Mouse (Mus musculus): Measurements from ENCODE around the gene Pex3. TPM values are rescaled to one million over a fixed set of nuclear protein-coding genes. Genes with fewer than 3 reads are reported as not detected.

The Pex3 gene
- total RNA-seq (2021) = 10 to 100 TPM; 35.8 to 44.4 TPM
- long read RNA-seq, experiment 1, transcript Pex3-201 (12 exons, 2,129 nt) = major isoform, 22 of 31 reads
- long read RNA-seq, experiment 1, partial matches to known transcripts = 5 of 31 reads
- long read RNA-seq, experiment 1, other reads (novel, unspliced or antisense) = 2 of 31 reads
- long read RNA-seq, experiment 2, transcript Pex3-201 (12 exons, 2,129 nt) = major isoform, 34 of 43 reads
- long read RNA-seq, experiment 2, partial matches to known transcripts = 6 of 43 reads
- long read RNA-seq, experiment 2, other reads (novel, unspliced or antisense) = 1 of 43 reads

DNA sequence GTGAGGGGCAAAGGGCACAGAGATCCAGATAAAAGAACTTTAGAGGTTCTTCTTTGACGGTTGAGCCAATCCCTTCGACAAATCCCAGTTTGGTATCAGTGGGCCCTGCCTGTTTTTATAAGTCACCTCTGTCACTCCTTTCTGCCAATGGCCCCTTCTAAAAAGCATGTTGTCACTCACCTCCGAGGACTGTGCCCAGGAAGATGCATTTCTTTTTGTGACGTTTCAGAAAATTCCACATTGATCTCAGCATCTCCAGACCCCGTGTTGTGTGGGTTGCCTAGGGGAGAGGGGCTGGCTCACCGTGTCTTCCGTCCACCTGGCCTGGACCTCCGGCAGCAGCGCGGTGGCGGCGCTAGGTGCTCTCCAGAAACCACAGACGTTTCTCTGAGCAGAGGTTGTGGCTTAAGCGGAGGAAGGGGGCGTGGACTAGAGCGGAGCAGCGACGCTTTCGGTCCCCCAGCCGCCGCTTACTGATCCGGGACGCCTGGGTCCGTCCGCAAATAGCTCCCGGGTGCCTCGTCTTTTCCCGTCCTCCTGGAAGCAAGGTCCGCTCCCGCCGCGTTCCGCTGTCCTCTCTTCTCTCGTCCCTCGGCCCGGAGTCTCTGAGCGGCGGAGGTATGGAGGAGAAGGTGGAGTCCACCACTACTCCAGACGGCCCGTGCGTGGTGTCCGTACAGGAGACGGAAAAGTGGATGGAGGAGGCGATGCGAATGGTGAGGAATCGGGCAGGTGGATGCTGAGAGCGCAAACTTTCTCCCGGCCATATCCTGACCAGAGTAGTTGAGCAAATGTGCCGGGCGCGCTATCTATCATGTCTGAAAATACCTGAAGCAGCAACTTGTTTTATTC is at the start of gene Pex3, which contains the start of gene Adat2:
TSS of gene Pex3 (minus strand) at position 497 of the 852 bp plus-strand sequence.
TSS of gene Adat2 (plus strand) at position 249 of the 852 bp plus-strand sequence.
- DNase-seq (ENCODE audit: low spot score in 2 of 2) = peak; percentile 78 to 86

DNA sequence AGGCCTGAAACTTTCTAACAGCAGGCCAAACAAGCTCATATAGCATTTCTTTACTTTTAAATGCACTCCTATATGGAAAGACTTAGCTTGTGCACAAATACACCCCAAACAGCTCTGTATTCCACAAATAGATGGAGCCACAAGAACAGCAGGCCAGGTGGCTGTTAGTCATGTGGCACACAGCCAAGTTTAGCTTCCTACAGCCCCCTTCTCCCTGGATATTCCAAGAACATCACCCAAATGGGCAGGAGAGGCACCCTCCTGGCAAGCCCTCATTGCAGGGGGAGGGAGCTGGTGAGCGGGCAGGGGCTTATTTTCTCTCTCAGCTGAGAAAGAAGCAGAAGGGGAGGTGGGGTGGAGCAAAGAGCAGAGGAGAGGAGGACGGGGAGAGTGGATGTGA is 48.0 kb upstream of the Pex3 start:
- DNase-seq (ENCODE audit: low spot score in 2 of 2) = no peak

DNA sequence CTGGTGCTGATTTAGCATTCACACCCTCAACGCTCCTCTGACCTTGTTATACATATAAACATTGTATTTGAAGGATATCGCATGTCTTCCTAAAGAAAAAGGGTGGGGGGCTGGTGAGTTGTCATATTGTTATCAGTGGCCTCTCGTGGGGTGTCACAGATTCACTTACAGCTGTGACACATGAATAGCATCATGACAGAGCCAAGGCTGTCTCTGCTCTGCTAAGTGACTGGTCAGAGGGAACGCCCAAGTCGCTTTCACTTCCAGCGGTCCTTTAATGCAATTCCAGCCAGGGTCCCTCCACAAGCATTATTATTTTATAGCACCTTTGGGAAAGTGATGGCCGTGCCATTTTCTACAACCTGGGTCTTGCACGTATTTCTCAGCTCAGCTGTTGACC is 44.5 kb upstream of the Pex3 start:
- DNase-seq (ENCODE audit: low spot score in 2 of 2) = no peak

DNA sequence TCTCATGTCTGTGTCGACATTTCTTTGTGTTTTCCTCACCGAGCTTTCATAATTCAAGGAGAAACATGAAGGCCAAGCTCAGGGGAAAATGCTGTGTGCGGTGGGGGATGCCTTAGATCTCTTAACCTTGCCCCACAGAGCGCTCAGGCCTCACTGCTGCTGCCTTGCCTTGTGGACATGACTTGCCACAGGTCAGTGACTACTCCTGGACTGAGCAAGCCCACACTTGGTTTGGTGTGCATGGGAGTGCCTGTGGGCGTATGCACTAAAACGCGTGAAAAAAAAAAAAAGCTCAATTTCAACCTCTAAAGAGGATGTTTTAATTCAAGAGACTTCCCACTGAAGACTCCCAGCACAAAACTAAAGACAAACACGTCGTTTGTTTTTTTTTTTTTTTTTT is 43.9 kb upstream of the Pex3 start:
- DNase-seq (ENCODE audit: low spot score in 2 of 2) = no peak

DNA sequence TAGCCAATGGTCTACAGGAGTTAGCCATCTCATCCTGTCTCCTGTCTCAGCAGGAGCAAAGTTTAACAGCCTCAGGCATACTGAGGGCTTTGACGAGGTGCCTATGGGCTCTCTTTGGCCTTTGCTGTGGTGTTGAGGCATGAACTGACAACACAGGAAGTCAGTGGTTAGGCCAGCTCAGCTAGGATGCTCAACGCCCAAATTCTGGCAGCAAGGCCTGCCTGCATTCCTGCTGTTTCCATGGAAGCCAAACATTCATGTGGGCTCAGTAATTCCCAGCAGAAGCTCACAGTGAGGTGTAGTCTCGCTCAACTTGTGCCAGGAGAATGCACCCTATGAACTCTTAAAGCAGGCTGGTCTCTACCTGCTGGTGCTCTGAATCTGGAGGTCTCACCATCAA is 43.1 kb upstream of the Pex3 start:
- no peak for DNase-seq (ENCODE audit: low spot score in 2 of 2)

DNA sequence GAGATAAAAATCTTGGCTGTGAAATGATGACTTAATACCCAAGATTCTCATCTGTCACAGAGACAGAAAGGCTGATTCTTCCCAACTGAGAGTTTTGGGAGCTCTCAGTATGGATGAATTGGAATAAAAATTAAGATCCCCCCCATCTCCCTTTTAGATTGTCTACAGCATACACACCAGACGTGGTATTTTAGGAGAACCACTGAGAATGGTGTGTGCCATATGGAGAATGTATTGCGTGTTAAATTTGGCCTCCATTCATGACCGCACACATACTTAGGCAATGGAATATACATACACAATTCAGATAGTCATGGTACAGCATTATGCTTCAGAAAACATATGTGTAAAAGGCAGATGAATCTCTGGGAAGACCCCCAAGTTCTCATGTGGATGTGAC is 40.6 kb upstream of the Pex3 start:
- no peak for DNase-seq (ENCODE audit: low spot score in 2 of 2)

DNA sequence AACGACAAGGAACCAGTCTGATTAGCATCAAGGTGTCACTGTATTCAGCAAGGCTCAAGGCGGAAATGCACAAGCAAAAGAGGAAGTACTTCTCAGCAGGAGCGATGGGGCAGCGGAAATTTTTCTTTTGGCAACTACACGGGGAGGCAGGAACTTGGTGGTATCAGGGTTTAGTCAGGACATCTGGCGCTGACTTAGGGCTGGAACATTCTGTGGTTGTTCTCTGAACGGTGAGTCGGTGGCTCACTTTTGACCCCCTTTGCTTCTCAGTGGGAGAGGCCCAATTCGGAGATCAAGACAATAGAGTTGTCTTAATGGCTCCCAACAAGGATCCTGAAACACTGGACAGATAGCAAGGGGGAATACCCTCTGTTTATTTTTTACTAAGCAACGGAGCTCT is 39.3 kb upstream of the Pex3 start:
- no peak for DNase-seq (ENCODE audit: low spot score in 2 of 2)

DNA sequence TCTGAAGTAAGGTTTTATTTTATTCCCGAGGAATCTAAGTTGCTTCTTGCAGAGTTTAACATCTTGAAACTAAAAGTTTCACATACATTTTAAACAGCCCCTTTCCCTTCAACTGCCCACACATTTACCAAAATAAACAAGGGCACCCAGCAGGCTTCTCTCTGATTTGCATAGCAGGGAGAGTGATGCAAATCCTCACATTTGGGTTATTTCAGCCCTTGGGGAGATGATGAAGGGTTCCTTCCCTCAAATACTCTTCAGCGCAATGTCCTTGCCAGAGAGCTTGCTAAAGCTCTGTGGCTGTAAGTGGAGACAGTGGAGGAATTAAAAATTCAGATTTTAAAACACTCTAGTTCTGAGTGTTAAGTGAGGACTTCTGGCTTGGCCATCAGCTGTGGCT is 35.0 kb upstream of the Pex3 start:
- no peak for DNase-seq (ENCODE audit: low spot score in 2 of 2)

DNA sequence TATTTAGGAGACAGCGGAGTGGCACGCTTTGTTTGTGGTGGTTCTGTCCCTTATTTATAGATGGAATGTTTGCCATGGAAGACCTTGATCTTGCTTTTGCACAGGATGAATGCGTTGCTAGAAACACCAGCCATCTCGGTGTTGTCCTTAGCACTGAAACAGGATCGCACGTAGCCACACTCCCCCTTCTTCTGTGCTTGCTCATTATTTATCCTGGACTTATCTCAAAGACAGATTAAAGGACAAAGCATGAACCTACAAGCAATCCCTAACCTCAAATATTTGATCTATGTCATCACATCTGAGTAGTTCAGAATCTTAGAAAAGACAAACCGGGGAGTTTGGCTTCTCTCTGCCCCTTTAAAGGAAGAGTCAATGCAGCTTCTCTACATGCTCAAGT is 24.2 kb upstream of the Pex3 start:
- no peak for DNase-seq (ENCODE audit: low spot score in 2 of 2)

DNA sequence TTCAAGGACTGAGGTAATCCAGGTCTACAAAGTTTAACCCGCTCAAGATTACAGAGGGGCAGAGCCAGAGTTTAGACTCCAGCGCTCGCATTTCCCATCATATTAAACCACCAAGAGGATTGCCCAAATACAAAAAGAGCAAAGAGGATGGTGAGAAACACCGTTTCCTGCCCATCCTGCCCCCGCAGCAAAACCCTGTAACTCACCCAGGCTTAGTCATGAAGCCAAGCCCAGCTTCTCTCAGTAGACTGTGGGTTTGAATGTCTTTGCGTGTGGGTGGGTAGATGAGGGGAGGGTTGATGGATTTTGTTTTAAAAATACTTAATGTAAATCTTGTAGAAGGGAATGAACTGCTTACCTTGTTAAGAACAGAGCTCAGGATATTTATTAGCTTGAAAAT is 19.5 kb upstream of the Pex3 start:
- no peak for DNase-seq (ENCODE audit: low spot score in 2 of 2)

DNA sequence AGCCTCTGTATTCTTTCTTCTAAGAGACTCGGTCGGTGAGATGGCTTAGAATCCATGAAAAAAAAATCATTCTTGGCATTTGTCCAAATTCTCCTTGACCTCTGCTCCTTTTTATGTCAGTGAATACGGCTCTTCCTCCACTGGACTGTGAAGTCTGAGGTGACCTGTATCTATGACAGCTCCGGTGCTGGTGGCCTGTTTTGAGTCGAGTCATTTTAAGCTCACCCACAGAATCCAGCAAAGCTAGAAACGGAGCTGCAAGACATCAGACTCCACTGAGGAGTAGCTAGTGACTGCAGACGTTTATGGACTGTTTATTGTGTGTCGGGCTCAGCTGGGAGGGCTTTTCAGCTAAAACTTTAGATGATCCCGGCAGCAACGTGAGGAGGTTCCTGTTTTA is 19.1 kb upstream of the Pex3 start:
- DNase-seq (ENCODE audit: low spot score in 2 of 2) = no peak

DNA sequence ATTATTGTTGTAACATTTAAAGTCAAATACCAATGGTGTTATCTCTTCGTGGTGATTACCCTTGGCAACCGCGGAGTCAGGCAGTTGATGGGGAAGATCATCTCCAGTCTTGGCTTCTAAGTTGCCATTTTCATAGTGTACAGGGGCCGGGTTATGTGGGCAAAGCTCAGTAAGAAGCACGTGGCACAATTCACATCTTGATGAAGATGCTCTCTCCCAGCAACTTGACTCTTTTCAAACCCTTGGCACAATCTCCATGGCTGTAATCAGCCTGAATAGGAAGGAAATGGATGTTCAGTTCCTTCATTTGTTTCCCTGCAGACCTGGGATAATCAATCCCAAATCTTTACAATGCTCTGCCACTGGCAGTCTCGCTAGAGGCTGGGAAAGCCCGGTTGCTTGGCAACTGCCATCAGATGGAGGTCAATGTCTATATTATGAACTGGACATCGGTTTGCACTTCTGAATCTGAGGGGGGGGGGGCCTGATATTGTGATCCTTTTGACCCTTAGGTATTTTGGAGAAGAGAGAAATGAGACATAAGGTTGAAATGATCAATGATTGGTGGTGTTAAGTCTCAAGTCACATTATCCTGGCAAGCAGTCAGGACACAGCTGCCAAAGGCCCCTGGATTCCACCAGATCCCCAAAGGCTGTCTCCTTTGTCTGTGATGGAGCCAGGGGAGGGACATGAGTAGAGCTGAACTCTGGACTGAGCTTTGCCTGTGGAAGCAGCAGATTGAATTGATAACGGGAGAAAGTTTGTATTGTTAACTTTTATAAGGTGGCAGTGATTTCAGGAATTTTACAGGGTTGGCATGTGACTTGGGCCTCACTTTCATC is 18.0 kb upstream of the Pex3 start:
- DNase-seq (ENCODE audit: low spot score in 2 of 2) = no peak

DNA sequence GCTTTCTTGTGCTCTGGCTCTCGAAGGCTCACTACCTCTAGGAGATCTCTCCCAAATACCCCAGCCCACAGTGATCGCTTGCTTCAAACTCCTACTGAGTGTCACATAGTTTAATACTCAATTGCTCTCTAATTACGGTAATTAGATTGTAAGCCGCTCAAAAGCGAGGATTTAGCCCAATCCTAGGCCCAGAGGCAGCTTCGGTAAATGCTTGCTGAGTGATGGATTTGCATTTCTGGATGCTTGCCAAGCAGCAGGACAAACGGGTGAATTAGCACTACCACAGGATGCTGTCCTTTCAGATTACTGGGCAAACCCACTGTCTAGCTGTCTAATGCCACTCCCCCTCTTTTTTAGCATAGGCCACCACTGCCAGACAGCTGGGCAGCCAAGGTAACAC is 16.9 kb upstream of the Pex3 start:
- no peak for DNase-seq (ENCODE audit: low spot score in 2 of 2)

DNA sequence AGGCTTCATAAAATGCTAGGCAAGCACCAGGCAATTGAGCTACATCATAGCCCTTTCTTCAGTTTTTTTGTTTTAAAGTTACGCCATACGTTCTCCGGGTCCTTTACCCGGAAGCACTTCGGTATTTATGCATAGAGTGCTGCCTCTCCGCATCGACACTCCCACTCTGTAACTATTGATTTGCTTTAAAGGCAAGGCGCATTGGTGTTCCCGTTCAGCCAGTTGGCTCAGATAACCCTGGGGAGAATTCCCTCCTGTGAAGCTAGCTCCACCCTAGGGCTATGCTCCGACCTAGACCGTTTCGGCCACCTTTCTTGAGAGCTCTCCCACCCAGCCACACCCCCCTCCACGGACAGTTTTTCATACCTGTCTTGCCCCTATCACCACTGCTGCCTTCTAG is 13.5 kb upstream of the Pex3 start:
- no peak for DNase-seq (ENCODE audit: low spot score in 2 of 2)

DNA sequence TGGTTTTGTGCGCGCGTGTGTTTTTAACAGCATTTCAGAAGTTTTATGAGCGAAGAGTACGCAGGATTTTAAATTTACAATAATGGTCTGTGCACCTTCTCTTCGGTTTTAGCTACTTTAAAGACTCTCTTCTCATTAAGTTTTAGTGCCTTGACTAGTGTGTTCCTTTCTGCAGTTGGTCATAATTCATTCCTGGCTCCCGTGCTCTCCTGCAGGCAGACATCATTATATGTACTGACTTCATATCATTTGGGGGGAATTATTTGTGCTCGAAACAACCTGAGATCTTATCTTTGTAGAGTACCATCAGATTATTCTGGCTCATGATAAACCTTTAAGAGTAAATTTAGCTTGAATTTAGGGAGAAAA is 12.1 kb upstream of the Pex3 start:
- DNase-seq (ENCODE audit: low spot score in 2 of 2) = no peak

DNA sequence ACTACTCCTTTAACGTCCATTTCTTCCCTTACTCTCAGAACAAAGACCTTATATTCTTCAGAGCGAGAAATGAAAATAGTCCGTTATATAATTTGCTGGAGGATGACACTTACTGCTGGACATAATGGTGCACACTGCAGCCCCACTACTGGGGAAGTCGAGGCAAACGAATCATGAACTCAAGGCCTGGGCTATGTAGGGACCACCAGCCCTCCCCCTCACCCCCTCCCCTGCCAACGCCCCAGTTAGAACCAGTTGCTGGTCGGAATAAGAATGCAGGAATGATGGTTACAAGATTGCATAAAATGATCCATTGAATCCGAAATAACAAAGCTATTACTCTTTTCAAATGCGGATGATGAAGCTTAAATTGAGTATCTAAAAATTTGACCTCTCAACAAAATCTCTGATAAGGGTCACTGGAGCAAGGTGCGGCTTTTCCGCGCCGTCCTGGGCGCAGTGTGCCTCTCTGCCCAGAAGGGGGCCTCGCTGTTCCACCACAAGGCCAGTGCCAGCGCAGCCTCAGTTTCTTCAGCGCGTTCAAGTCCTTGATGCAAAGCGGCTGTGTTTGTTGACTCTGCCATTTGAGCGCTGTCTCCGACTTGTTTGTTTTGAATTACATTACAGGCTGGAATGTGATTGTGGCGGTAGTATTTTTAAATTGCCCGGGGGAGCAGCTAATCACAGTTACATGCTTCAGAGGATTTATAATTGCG is 11.6 kb upstream of the Pex3 start:
- no peak for DNase-seq (ENCODE audit: low spot score in 2 of 2)

DNA sequence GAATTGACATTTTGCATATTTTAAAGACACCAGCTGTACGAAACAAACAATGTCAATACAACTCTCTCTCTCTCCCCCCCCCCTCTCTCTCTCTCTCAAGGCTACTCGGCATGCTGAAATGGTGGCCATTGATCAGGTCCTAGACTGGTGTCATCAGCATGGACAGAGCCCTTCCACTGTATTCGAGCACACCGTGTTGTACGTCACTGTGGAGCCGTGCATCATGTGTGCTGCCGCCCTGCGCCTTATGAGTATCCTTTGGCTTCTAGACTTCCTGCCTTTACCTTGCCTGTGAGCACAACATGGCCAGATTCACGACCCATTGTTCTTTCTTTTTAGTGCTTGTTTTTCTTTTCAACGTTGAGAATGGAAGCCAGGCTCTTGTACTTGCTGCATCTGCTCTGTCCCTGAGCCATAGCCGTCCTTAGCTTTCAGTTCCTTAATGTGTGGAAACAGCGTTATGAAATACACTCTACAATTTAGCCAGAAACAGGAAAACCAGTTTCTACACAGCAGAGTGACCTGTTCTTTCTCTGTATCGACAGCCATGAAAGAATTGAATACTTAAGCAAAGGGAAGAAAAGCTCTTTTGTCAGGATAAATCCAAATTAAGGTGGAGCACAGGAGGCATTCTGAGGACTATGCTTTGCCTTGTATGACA is 7.2 kb upstream of the Pex3 start:
- no peak for DNase-seq (ENCODE audit: low spot score in 2 of 2)

DNA sequence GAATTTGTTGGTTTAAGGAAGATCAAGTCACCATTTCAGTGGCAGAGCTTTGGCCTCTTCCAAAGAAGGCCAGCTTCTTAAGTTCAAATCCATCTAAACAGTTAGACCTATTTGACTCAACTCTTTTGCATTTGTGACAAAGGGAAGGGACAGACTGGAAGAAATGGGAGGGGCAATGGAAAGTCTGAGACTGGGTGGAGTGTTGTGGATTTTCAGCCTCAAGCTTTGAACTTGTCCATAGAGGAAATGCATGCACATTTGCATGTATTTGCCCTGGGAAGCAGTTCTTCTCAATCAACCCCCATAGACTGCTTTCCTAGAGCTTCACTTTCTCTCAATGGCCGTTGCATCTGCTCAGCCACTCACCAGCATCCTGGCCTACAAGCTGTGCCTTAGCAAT is 1.4 kb upstream of the Pex3 start:
- DNase-seq (ENCODE audit: low spot score in 2 of 2) = no peak

DNA sequence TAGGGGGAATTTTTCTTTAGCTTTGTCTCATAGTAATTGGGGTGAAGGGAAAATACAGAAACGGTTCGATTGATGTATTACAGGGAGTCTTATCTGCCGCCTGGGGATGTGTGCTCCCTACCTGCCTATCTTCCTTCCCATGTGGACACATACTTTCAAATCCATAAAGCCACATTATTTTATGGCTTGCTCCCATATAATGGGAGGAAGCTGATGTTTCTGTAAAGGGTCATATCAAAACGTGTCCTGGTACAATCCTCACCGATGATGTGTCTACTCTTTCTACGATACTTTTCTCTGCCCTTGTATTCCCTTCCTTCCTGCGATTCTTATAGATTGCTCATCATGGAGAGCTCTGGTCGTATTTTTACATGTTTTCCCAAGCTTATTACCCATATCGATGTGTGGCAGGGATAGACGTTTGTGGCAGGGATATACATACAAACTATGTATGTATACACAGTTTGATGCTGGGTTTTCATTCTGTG is 600 bp upstream of the Pex3 start:
- DNase-seq (ENCODE audit: low spot score in 2 of 2) = no peak

DNA sequence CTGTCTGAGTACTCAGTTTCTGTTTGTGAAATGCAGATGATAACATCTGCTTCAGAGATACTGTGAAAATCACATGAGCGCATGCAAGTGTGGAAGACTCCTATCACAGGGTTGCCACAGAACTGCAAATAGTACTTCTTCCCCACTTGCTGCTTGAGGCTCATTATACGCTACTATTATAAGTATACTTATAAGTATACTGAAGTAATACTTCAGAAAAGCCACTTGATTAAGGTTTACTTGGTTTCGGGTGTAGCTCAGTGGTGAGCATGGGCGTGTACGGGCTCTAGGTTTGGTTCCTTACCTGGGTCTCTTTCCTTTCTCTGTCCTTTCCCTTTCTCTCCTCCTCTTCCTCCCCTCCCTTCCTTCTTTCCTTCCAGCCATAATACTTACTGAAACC is 11.2 kb downstream of the Pex3 start:
- DNase-seq (ENCODE audit: low spot score in 2 of 2) = no peak

Measured in adrenal gland, postnatal 4 days (tissue).